Mouse (Mus musculus) cerebellum, adult 2 months (tissue): ENCODE measurements around the gene Dnmt3b.

ENCODE experiments used
- CTCF ChIP-seq: fragments of 200-500 bp; IDR thresholded peaks from 2 replicates; pipeline ENCODE4 v1.5.1; 2011; ENCODE audit warnings: low read depth, mild to moderate bottlenecking, control low read depth, low read length, moderate library complexity, borderline replicate concordance; ENCODE audit not compliant: insufficient read depth
- POLR2A ChIP-seq: fragments of 200-500 bp; IDR thresholded peaks from 2 replicates; pipeline ENCODE4 v1.6.1; 2011; ENCODE audit warnings: low read length, control low read depth, borderline replicate concordance; ENCODE audit not compliant: insufficient read depth

GRCm38 (mm10) chr2:153723098-153723497 lies 73.8 kb downstream of the Dnmt3b start:
- TF ChIP-seq CTCF = no peak
- TF ChIP-seq POLR2A = no peak
